Mouse (Mus musculus) liver, embryonic 11.5 days (tissue): Measurements from ENCODE around the gene Nek3. TPM values are rescaled to one million over a fixed set of nuclear protein-coding genes. Genes with fewer than 3 reads are reported as not detected.
A peak's percentile ranks its signal among the peaks of the same experiment; 100 is the strongest.
"Not testable (repeated sequence)": the region's sequence is repeated elsewhere in the genome, so short reads cannot be mapped to it uniquely, and the experiment has no call there.

Source experiments
- ATAC-seq: fragments of 200-750 bp; cut with Nextera tagmentation; replicated peaks from 2 replicates; pipeline ENCODE4 v1.8.0; 2017; ENCODE audit warnings: moderate number of reproducible peaks, mild to moderate bottlenecking, moderate TSS enrichment, moderate library complexity; ENCODE audit not compliant: low FRiP score
- DNase-seq: peaks from one replicate; pipeline ENCODE4 v3.0.0-alpha.2; 2017; ENCODE audit warnings: low spot score
- H3K27ac ChIP-seq: fragments of 300-500 bp; sonication (generic); 2 replicates; pipeline ENCODE4 v1.5.1; 2014; ENCODE audit warnings: mild to moderate bottlenecking, low read depth, low read length, control low read depth
- H3K27me3 ChIP-seq: fragments of 300-500 bp; sonication (generic); replicated peaks from 2 replicates; pipeline ENCODE4 v1.6.1; 2014; ENCODE audit warnings: low read length, mixed read lengths; ENCODE audit not compliant: control insufficient read depth, insufficient read depth
- H3K36me3 ChIP-seq: fragments of 300-500 bp; sonication (generic); 2 replicates; pipeline ENCODE4 v1.6.1; 2014; ENCODE audit warnings: mild to moderate bottlenecking, low read length, moderate library complexity, mixed read lengths; ENCODE audit not compliant: control insufficient read depth, insufficient read depth
- H3K4me1 ChIP-seq: fragments of 300-500 bp; sonication (generic); replicated peaks from 2 replicates; pipeline ENCODE4 v1.6.1; 2014; ENCODE audit warnings: low read length, mixed read lengths; ENCODE audit not compliant: control insufficient read depth, insufficient read depth
- H3K4me2 ChIP-seq: fragments of 300-500 bp; sonication (generic); 2 replicates; pipeline ENCODE4 v1.6.1; 2014; ENCODE audit warnings: mild to moderate bottlenecking, control low read depth, moderate library complexity
- H3K4me3 ChIP-seq: fragments of 300-500 bp; sonication (generic); 2 replicates; pipeline ENCODE4 v1.5.1; 2014; ENCODE audit warnings: low read depth, low read length, control low read depth
- H3K9ac ChIP-seq: fragments of 300-500 bp; sonication (generic); 2 replicates; pipeline ENCODE4 v1.6.1; 2014; ENCODE audit warnings: low read depth, low read length, control low read depth
- H3K9me3 ChIP-seq: fragments of 300-500 bp; sonication (generic); 2 replicates; pipeline ENCODE4 v1.6.1; 2016; ENCODE audit warnings: low read length, inconsistent platforms, mixed read lengths; ENCODE audit not compliant: control insufficient read depth
- WGBS: fragments of 180-500 bp; shearing (Covaris S2); extraction: QIAGEN DNeasy Blood & Tissue Kit; methylation state at CpG from one replicate; pipeline ENCODE4 v1.1.7; 2014; 5-methylcytosine and 5-hydroxymethylcytosine counted together
- polyA plus RNA-seq: library from polyadenylated mRNA; unstranded; fragments of >200 nt; fragmentation: Nextera tagmentation; extraction: Ambion mirVana; gene quantifications from 2 replicates; pipeline ENCODE4 v1.2.1, GENCODE M21; 2014

Gene Nek3
- polyA plus RNA-seq, 1 experiment from 2014 or later = 3.9 TPM

DNA sequence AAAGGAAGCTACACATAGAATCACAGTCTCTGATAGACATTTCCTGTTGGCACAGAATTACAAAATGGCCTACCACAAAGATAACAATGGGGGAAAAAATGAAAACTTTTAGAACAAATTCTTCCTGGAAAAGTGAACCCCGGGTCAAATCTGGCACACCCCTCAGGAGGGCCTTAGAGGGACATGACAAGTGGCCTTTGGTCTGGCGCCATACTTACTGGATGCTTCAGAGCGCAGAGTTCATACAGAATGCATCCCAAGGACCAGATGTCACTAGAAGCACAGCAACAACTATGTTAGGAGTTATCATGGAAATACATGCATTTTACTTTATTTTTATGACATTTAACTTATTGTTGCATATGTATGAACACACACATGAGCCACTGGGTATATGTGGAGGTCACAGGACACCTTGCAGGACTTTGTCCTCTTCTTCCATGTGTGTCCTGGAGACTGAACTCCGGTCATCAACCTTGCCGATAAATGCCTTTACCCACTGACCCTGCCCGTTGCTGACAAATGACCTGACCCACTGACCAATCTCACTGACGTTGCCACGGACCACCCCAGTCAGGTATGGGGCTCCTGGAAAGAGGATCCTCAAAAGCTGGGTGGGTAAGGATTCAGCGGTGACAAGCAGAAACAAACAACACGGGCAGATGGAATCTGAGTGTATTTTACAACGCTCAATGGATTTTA lies 16.4 kb downstream of the Nek3 start:
- H3K4me2 ChIP-seq = no peak overlapping the region
- H3K9me3 ChIP-seq = no peaks in the 10 kb centered on the region
- no peaks in the 10 kb centered on the region for H3K36me3 ChIP-seq
- WGBS = 93% methylated on average over 11 of the region's 11 CpGs
- H3K27ac ChIP-seq = no peak overlapping the region
- ATAC-seq (no peak), DNase-seq (no peak)
- H3K9ac ChIP-seq = no peak overlapping the region
- no peak overlapping the region for H3K4me3 ChIP-seq
- H3K4me1 ChIP-seq = no peaks in the 10 kb centered on the region
- H3K27me3 ChIP-seq = no peaks in the 10 kb centered on the region

DNA sequence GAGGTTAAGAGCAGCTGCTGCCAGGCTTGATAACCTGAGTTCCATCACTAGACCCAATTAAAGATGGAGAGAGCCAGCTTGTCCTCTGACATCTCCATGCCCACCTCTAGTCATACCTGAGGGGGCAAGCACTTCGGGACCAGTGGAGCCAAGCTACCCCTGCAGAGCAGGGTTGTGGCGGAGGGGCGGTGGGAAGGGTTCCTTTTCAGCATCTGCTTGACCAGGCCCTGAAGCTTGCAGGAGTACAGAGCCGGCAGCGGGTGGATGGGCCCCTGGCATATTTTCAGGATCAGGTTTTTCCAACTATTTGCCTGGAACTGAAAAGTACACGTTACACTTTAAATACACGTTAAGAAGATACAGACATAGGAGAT lies 17.9 kb downstream of the Nek3 start:
- Histone ChIP-seq H3K9ac (no peak overlapping the region), H3K27me3 (no peaks in the 10 kb centered on the region), H3K4me1 (peaks cover 2% of the 10 kb centered on the region; the same call in 1 of the 2 replicates), H3K4me2 (no peak overlapping the region), H3K9me3 (no peaks in the 10 kb centered on the region), H3K36me3 (no peaks in the 10 kb centered on the region), H3K27ac (no peak overlapping the region), H3K4me3 (no peak overlapping the region)
- ATAC-seq (no peak), DNase-seq (no peak)
- 93% methylated on average over 7 of the region's 7 CpGs for WGBS

DNA sequence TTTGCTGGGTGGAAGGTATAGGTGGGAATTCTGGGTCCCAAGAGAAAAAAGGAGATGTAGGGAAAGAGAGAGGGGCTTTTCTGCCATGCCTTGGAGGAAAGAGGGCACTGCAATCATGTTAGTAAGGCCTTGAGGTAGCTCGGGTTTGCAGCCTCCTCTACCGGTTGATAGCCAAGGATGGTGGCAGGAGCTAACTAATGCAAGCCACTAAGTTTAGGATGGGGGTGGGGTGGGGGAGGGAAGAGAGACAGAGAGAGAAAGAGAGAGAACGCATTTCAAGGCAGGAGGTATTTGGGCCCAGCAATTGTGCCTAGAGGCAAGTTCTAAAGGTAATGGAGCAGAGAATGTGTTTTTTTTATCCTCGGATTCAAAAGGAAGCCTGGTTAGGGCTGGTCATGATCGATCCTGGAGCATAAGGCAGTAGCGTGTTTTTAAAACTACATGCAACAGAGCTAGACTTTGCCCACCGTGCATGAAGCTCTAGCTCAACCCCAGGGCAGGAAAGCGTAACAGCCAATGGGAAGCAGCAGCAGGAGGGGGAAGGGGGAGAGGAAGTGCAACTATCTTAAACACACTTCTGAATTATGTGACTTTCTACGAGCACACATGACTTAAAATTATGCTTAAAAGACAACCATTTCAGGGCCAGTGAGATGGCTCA lies 18.4 kb downstream of the Nek3 start:
- no peak overlapping the region for H3K27ac ChIP-seq
- ATAC-seq = no peak
- H3K36me3 ChIP-seq = no peaks in the 10 kb centered on the region
- WGBS = 79% methylated on average over 9 of the region's 9 CpGs
- no peak overlapping the region for H3K4me2 ChIP-seq
- H3K4me3 ChIP-seq = no peak overlapping the region
- H3K9me3 ChIP-seq = no peaks in the 10 kb centered on the region
- peaks cover 2% of the 10 kb centered on the region; the same call in 1 of the 2 replicates for H3K4me1 ChIP-seq
- no peak for DNase-seq
- H3K27me3 ChIP-seq = no peaks in the 10 kb centered on the region
- no peak overlapping the region for H3K9ac ChIP-seq

DNA sequence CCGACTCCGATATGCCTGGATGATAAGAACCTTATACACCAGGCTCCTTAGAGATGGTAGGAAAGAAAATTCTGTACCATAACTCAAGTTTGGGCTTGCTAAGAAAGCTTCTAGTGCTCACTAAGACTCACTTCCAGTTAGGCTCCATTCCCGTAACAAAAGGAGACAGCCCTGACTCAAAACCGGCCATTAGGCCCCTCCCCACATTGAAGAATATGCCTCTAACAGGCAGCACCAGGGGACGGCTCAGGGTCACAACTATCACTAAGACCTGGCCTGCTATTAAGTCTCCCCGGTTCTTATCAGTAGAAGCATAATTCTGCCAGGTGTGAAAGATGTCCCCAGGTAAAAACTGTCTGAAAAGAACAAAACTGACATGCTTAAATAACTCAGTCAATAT lies 20.4 kb downstream of the Nek3 start:
- no peak overlapping the region for H3K9ac ChIP-seq
- 77% methylated on average over 6 of the region's 6 CpGs for WGBS
- no peak overlapping the region for H3K4me2 ChIP-seq
- ATAC-seq (no peak), DNase-seq (no peak)
- H3K27me3 ChIP-seq = no peaks in the 10 kb centered on the region
- no peak overlapping the region for H3K4me3 ChIP-seq
- H3K4me1 ChIP-seq = peaks cover 2% of the 10 kb centered on the region; the same call in 1 of the 2 replicates
- no peaks in the 10 kb centered on the region for H3K9me3 ChIP-seq
- H3K36me3 ChIP-seq = no peaks in the 10 kb centered on the region
- no peak overlapping the region for H3K27ac ChIP-seq

DNA sequence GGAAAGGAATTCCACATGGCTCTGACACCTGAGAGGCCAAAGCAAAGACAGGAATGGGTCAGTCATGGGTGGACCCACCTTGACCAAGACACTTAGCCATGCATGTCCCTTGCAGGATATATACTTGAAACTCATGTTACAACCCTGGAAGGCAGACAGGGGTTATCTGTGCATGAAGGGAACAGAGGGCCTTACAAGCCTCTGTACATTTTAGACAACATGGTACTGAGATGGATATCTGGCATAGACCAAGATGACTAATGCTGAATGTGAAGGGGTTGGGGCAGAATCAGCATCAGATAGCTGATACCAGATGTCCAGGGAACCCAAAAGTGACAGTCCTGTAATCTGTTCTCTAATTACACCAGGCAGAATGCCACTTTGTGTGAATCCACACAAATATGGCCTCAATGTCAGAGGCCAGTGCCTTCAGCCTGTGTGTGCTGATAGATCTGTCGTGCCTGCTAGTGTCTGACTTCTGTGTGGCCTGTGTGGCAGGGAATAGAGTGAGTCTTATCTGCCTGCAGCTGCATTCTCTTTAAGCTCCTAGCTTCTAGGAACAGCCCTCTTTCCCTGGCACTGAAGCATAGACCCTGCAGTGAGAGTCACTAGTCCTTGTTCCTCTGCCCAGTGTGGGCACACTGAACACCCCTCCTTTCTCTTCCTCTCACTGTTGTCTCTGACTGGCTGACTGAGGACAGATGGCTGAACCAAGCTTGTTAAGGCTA lies 22.3 kb downstream of the Nek3 start:
- Histone ChIP-seq H3K9me3 (no peaks in the 10 kb centered on the region), H3K27me3 (no peaks in the 10 kb centered on the region), H3K36me3 (no peaks in the 10 kb centered on the region), H3K4me3 (no peak overlapping the region), H3K4me1 (peaks cover 2% of the 10 kb centered on the region; the same call in 1 of the 2 replicates), H3K9ac (no peak overlapping the region), H3K4me2 (no peak overlapping the region), H3K27ac (no peak overlapping the region; the same call in 1 of the 2 replicates)
- DNase-seq (no peak), ATAC-seq (peak; percentile 91)
- 38% methylated on average over 1 of the region's 1 CpGs for WGBS

DNA sequence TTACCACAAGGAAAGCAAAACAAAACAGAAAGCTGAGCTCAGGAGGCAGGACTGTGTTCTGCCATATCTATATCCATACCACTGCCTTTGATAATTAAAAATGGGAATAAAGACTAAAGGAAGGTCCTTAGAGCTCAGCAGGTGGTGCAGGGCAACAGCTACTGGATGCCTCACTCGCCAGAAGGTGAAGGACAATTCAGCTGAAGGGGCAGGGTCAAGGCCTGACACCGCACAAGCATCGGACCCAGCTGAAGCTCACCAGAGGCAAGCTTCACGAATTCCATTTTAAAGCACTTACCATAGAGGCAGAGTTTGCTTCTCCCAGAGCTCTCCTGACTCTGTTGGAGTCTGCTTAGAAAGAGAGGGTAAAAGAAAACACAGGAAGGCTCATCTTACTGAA lies 23.6 kb downstream of the Nek3 start:
- no peak overlapping the region for H3K4me2 ChIP-seq
- WGBS = 80% methylated on average over 4 of the region's 4 CpGs
- ATAC-seq (no peak), DNase-seq (no peak)
- no peak overlapping the region for H3K4me3 ChIP-seq
- H3K9ac ChIP-seq = no peak overlapping the region
- no peaks in the 10 kb centered on the region for H3K36me3 ChIP-seq
- no peak overlapping the region for H3K27ac ChIP-seq
- no peaks in the 10 kb centered on the region for H3K9me3 ChIP-seq
- H3K4me1 ChIP-seq = peaks cover 2% of the 10 kb centered on the region; the same call in 1 of the 2 replicates
- H3K27me3 ChIP-seq = no peaks in the 10 kb centered on the region

DNA sequence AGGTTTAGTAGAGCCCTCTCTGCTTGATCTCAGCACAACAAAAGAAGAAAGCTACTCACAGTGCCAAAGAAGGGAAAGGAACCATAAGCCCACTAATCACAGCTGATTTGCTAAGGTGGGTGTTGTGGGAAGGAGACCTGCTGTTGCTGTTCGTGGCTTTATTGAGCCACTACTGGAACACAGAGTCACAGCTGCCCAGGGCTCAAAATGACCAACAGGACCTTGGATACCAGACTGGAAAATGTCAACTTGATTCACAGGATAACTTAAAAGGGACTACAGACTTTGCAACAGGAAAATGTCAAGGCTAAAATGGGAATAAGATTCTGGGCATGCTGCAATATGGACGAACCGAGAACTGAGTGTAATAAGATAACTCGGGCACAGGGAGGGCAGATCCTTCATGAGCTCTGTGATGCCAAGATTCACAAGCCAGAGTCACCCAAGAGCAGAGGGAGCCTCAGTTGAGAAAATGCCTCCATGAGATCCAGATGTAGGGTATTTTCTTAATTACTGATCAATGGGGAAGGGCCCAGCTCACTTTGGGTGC lies 24.3 kb downstream of the Nek3 start:
- Histone ChIP-seq H3K27ac (no peak overlapping the region), H3K36me3 (no peaks in the 10 kb centered on the region), H3K4me3 (no peak overlapping the region), H3K4me2 (no peak overlapping the region), H3K4me1 (peaks cover 2% of the 10 kb centered on the region; the same call in 1 of the 2 replicates), H3K9me3 (no peaks in the 10 kb centered on the region), H3K9ac (no peak overlapping the region), H3K27me3 (no peaks in the 10 kb centered on the region)
- WGBS = 84% methylated on average over 4 of the region's 4 CpGs
- ATAC-seq = no peak
- DNase-seq = no peak

DNA sequence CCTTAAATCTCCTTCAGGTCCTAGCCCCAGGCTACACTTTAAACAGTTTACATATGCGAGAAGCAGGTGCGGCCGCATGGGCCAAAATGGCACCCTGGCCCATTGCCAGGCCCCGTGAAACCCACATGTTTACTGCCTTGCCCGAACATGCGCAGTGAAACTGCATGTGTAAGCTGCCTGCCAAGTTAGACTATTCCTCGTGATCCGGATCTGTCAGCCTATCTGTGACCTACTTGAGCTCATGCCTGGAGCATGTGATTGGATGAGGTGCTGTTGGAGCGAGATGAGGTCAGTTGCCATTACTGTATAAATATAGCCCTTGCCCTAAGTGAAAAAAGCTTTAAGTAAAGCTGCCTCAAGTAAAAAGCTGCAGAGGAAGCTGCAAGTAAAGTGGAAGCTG lies 29.8 kb downstream of the Nek3 start:
- H3K27me3 ChIP-seq, H3K4me2 ChIP-seq, H3K4me3 ChIP-seq, H3K9ac ChIP-seq, H3K4me1 ChIP-seq, H3K9me3 ChIP-seq, ATAC-seq, H3K27ac ChIP-seq, DNase-seq, H3K36me3 ChIP-seq: not testable (repeated sequence)
- 91% methylated on average over 9 of the region's 9 CpGs for WGBS
